In the genomic region with DNA sequence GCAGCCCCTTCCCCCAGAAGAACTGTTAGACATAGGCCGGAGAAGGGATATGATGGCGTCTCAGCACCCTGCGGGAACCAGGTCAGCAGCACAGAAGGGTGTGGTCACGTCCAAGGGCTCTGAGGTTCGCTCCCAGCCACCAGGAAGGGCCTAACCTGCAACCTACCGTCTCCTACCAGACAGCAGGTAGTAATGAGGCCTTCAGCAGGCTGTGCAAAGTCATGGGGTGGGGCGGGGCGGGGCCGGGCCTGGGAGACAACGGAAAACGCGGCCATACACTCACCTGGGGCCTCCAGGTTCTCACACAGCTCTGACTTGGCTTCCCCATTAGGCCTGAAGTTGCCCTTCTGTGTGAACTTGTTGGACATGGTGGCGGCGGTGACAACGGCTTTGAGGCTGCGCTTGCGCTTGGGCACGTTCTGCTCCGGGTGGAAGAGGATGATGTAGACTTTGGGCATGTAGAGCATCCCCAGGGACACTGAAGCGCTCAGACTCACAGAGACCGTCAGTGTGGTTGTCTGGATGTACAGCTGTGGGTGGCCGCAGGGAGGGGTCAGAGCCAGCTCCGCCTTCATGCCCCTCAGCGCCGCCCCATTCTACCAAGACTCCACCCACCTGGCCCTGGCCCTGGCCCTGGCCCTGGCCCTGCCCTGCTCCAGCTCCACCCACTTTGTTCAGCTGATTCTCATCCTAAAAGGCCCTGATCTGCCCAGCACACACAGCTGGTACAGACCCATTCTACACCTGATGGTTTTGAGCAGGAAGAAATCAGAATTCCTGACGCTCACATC, we compare ENCODE assay signal across 18 mouse cellular contexts.
DNase-seq lines count a peak whose midpoint lies in the region; ATAC-seq lines count a peak whose summit lies in the region.
"Had no signal": no experiment of that assay in that cellular context is flagged by ENCODE, and none has a peak within 500 bp of the region (broad histone marks: within the 10 kb centered on the region; RNA-seq: fewer than 3 reads in every experiment).

No protein-coding gene starts in this region.

- peaks cover 12% of the 10 kb centered on the region for H3K9me3 ChIP-seq in hindbrain, embryonic 10.5 days
- H3K9me3 ChIP-seq in hindbrain, embryonic 16.5 days (ENCODE audit: control insufficient read depth, low read length), result peaks cover 5% of the 10 kb centered on the region; the same call in 1 of the 2 replicates
- peaks cover 12% of the 10 kb centered on the region for H3K9me3 ChIP-seq in midbrain, embryonic 14.5 days (ENCODE audit: control insufficient read depth, low read length)
- H3K9me3 ChIP-seq in midbrain, embryonic 11.5 days (ENCODE audit: control insufficient read depth, low read length), result peaks cover 9% of the 10 kb centered on the region

- peaks cover 9% of the 10 kb centered on the region for H3K27me3 ChIP-seq in hindbrain, embryonic 10.5 days (ENCODE audit: insufficient read depth, poor library complexity, severe bottlenecking)
- H3K27me3 ChIP-seq in hindbrain, embryonic 16.5 days (replicated peaks; ENCODE audit: control insufficient read depth, insufficient read depth, low read length), result no peaks in the 10 kb centered on the region
- H3K27me3 ChIP-seq in midbrain, embryonic 14.5 days (ENCODE audit: control insufficient read depth, insufficient read depth, low read length), result no peaks in the 10 kb centered on the region
- H3K27me3 ChIP-seq in midbrain, embryonic 11.5 days (ENCODE audit: control insufficient read depth, insufficient read depth, low read length), result no peaks in the 10 kb centered on the region
- H3K27me3 ChIP-seq: neural tube, embryonic 12.5 days had no signal

- no peak overlapping the region for H3K4me3 ChIP-seq in hindbrain, embryonic 10.5 days
- H3K4me3 ChIP-seq in hindbrain, embryonic 16.5 days (ENCODE audit: low read length), result no peak overlapping the region
- no peak overlapping the region for H3K4me3 ChIP-seq in midbrain, embryonic 14.5 days (replicated peaks; ENCODE audit: low read depth, low read length)
- H3K4me3 ChIP-seq in midbrain, embryonic 11.5 days (ENCODE audit: low read depth, low read length), result no peak overlapping the region
- H3K4me3 ChIP-seq: layer of hippocampus, adult 2 months; neural tube, embryonic 12.5 days had no signal

- peaks cover 64% of the 10 kb centered on the region for H3K4me1 ChIP-seq in hindbrain, embryonic 10.5 days (replicated peaks)
- H3K4me1 ChIP-seq in hindbrain, embryonic 16.5 days (ENCODE audit: control insufficient read depth, insufficient read depth, low read depth, low read length), result peaks cover 9% of the 10 kb centered on the region
- H3K4me1 ChIP-seq in midbrain, embryonic 14.5 days (ENCODE audit: control insufficient read depth, insufficient read depth, low read length), result peaks cover 18% of the 10 kb centered on the region
- H3K4me1 ChIP-seq in midbrain, embryonic 11.5 days (ENCODE audit: control insufficient read depth, insufficient read depth, low read length), result peaks cover 23% of the 10 kb centered on the region

- WGBS in hindbrain, embryonic 10.5 days, result 86% methylated on average over 26 of the region's 26 CpGs
- WGBS in hindbrain, embryonic 16.5 days, result 89% methylated on average over 26 of the region's 26 CpGs
- 85% methylated on average over 26 of the region's 26 CpGs for WGBS in midbrain, embryonic 14.5 days
- 84% methylated on average over 26 of the region's 26 CpGs for WGBS in midbrain, embryonic 11.5 days

- no peak overlapping the region for H3K9ac ChIP-seq in hindbrain, embryonic 16.5 days (ENCODE audit: low read depth, low read length)
- no peak overlapping the region for H3K9ac ChIP-seq in midbrain, embryonic 14.5 days (replicated peaks; ENCODE audit: low read length)
- H3K9ac ChIP-seq in midbrain, embryonic 11.5 days (ENCODE audit: low read length), result no peak overlapping the region
- H3K9ac ChIP-seq: liver, postnatal 0 days; neural tube, embryonic 12.5 days had no signal

- no peak overlapping the region for H3K4me2 ChIP-seq in hindbrain, embryonic 16.5 days (ENCODE audit: low read length)
- H3K4me2 ChIP-seq in midbrain, embryonic 14.5 days (ENCODE audit: low read length), result no peak overlapping the region
- no peak overlapping the region for H3K4me2 ChIP-seq in midbrain, embryonic 11.5 days
- H3K4me2 ChIP-seq: neural tube, embryonic 12.5 days had no signal

- ATAC-seq in hindbrain, embryonic 16.5 days, result no peak
- no peak for ATAC-seq in midbrain, embryonic 14.5 days (ENCODE audit: low FRiP score, low TSS enrichment)
- no peak for ATAC-seq in midbrain, embryonic 11.5 days (ENCODE audit: low FRiP score)
- ATAC-seq: liver, postnatal 0 days had no signal

- H3K27ac ChIP-seq in hindbrain, embryonic 10.5 days, result peak overlapping the region; percentile 76
- no peak overlapping the region for H3K27ac ChIP-seq in hindbrain, embryonic 16.5 days (ENCODE audit: low read depth, low read length)
- peak overlapping the region; percentile 55; the same call in 1 of the 2 replicates for H3K27ac ChIP-seq in midbrain, embryonic 14.5 days (replicated peaks; ENCODE audit: low read depth, low read length)
- no peak overlapping the region for H3K27ac ChIP-seq in midbrain, embryonic 11.5 days (ENCODE audit: low read depth, low read length)
- H3K27ac ChIP-seq: layer of hippocampus, adult 2 months; neural tube, embryonic 12.5 days had no signal

- no peak for DNase-seq in hindbrain, embryonic 10.5 days (ENCODE audit: low spot score)
- DNase-seq in midbrain, embryonic 14.5 days, result no peak
- DNase-seq in midbrain, embryonic 11.5 days (ENCODE audit: low spot score, missing footprints), result no peak
- peak; percentile 17 to 31 for DNase-seq in cerebellum, postnatal 36 days
- DNase-seq in right cerebral cortex, adult 18-20 months, result no peak
- DNase-seq in spleen, postnatal 10 days (ENCODE audit: low spot score in 2 of 2), result no peak
- DNase-seq: gastrocnemius, postnatal 10 days; heart, adult 11 months; kidney, adult 2 months; kidney, postnatal 14 days; liver; liver, postnatal 0 days; lung, postnatal 10 days; thymus, postnatal 36 days had no signal

- 0 out of 2 replicates have a peak, but pooled peaks cover 12% of the 10 kb centered on the region for H3K36me3 ChIP-seq in hindbrain, embryonic 10.5 days
- no peaks in the 10 kb centered on the region for H3K36me3 ChIP-seq in hindbrain, embryonic 16.5 days (ENCODE audit: control insufficient read depth, insufficient read depth, low read length)
- no peaks in the 10 kb centered on the region for H3K36me3 ChIP-seq in midbrain, embryonic 14.5 days (ENCODE audit: control insufficient read depth, insufficient read depth, low read length)
- no peaks in the 10 kb centered on the region for H3K36me3 ChIP-seq in midbrain, embryonic 11.5 days (ENCODE audit: control insufficient read depth, insufficient read depth, low read length)
- H3K36me3 ChIP-seq: G1E; neural tube, embryonic 12.5 days had no signal

Comparison
In these comparisons a context has a peak if more than half of its experiments do, and no peak if none do; other contexts are left out.
1. H3K27ac ChIP-seq: peak in hindbrain, embryonic 10.5 days (single experiment) and midbrain, embryonic 14.5 days (single experiment); none in hindbrain, embryonic 16.5 days (single experiment) and midbrain, embryonic 11.5 days (single experiment).
2. DNase-seq: peak in cerebellum, postnatal 36 days (2 of 2); none in hindbrain, embryonic 10.5 days (single experiment), midbrain, embryonic 14.5 days (single experiment), midbrain, embryonic 11.5 days (single experiment), right cerebral cortex, adult 18-20 months (single experiment) and spleen, postnatal 10 days (0 of 2).